In the genomic region with DNA sequence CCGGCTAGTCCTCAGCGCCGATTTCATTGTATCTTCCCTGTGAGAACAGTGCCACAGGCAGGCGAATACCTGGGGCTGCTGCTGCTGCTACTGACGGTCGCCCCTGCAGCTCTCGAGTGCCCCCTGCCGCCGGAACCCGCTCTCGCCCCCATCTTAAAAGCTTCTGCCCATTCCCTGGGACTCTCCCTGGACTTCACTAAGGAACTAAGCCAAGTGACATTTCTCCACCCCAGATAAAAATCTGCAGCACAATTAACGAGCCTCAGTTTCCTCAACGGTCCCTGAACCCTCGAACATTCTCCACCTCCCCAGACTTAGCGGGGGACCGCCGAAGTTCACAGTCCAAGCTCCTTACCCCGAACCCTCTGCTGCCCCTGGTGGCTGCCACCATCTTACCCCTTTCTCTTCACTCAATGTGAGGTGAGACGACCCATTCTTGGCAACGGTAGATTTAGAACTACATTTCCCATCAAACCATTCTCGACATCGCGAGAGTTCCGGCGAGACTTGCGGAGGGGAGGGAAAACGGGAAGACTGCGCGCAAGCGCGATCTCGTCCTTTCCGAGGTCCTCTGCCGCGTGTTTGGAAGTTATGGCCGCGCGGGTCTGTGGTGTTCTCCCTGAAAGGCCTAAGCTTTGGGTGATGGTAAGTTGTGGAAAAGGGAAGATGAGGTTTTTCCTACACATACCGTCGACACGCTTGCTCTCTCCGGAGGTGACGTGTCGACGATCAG, we compare ENCODE assay signal across 8 mouse cellular contexts. TPM values are rescaled to one million over a fixed set of nuclear protein-coding genes. Genes with fewer than 3 reads are reported as not detected.
DNase-seq lines count a peak whose midpoint lies in the region; ATAC-seq and TF ChIP-seq lines count a peak whose summit lies in the region.

No protein-coding gene starts in this region.

- peaks cover 28% of the 10 kb centered on the region for H3K36me3 ChIP-seq in hindbrain, postnatal 0 days (ENCODE audit: insufficient read depth, low read length)

- H3K4me2 ChIP-seq in hindbrain, postnatal 0 days (ENCODE audit: low read depth, low read length) = peak overlapping the region; percentile 97

- H3K4me1 ChIP-seq in hindbrain, postnatal 0 days (ENCODE audit: insufficient read depth, low read length) = peaks cover 10% of the 10 kb centered on the region

- peak; percentile 73 for TF ChIP-seq CTCF in hindbrain, postnatal 0 days (IDR thresholded peaks at IDR 0.05; ENCODE audit: low read depth)
- TF ChIP-seq CTCF in left cerebral cortex, adult 2 months (IDR thresholded peaks at IDR 0.05) = peak; percentile 86

- H3K27me3 ChIP-seq in hindbrain, postnatal 0 days (ENCODE audit: insufficient read depth, low read length) = no peaks in the 10 kb centered on the region

- peak overlapping the region; percentile 76 for H3K9ac ChIP-seq in hindbrain, postnatal 0 days (replicated peaks; ENCODE audit: low read length)

- H3K9me3 ChIP-seq in hindbrain, postnatal 0 days (ENCODE audit: low read length) = no peaks in the 10 kb centered on the region

- intact Hi-C loops in left cerebral cortex, adult 2 months (cut with DNase I) = loop anchor here (1.0 kb wide), 2 partner anchors 28 to 137 kb away; no protein-coding TSS in a partner anchor

- peak; percentile 93 for ATAC-seq in hindbrain, postnatal 0 days
- ATAC-seq in megakaryocyte, adult 5-6 weeks (ENCODE audit: poor library complexity, severe bottlenecking) = peak; percentile 93

- H3K4me3 ChIP-seq in hindbrain, postnatal 0 days (ENCODE audit: low read length) = peak overlapping the region; percentile 69
- peak overlapping the region; percentile 80 for H3K4me3 ChIP-seq in left cerebral cortex, adult 2 months

- under 1% methylated on average over 45 of the region's 45 CpGs for WGBS in hindbrain, postnatal 0 days

- H3K27ac ChIP-seq in hindbrain, postnatal 0 days = peak overlapping the region; percentile 74
- peak overlapping the region; percentile 68 for H3K27ac ChIP-seq in left cerebral cortex, adult 2 months

- DNase-seq in WW6 (ENCODE audit: low read depth, low spot score) = peak; percentile 99
- peak; percentile 96 to 97 for DNase-seq in cerebellum, postnatal 4 days (ENCODE audit: low spot score in 2 of 2)
- DNase-seq in gastrocnemius, adult 18-20 months (ENCODE audit: low spot score) = peak; percentile 99
- peak; percentile 98 for DNase-seq in hindbrain, postnatal 0 days (ENCODE audit: low spot score)
- peak; percentile 96 for DNase-seq in left cerebral cortex, adult 2 months (ENCODE audit: extremely low spot score in 1 of 2, low spot score in 2 of 2)
- peak; percentile 97 to 99 for DNase-seq in right cerebral cortex, adult 2 months (ENCODE audit: low spot score in 2 of 2)
- peak; percentile 98 for DNase-seq in urinary bladder, postnatal 14 days (ENCODE audit: low spot score)

RNA-seq across cellular contexts. Expression of a gene that starts 17.2 kb away (rescaled TPM):
- 10 to 100 TPM; 10.5 to 15.0 TPM for total RNA-seq in gastrocnemius, adult 18-20 months (2021)
- total RNA-seq in hindbrain, postnatal 0 days (2014; rRNA removed) = 48.4 and 54.7 TPM in 2 replicates
- polyA plus RNA-seq in hindbrain, postnatal 0 days (2015; fragmentation: Nextera tagmentation; extraction: Ambion mirVana) = 46.0 and 48.1 TPM in 2 replicates
- 10 to 100 TPM; 42.8 to 45.3 TPM for total RNA-seq in left cerebral cortex, adult 2 months (2021)
- total RNA-seq in megakaryocyte, adult 5-6 weeks (2015) = not detected in 2 replicates
- total RNA-seq in megakaryocyte, adult 5-6 weeks (2017) = not detected in 2 replicates

RNA-seq across cellular contexts. Expression of a gene that starts 17.9 kb away (rescaled TPM):
- total RNA-seq in gastrocnemius, adult 18-20 months (2021) = under 1 TPM; 0.34 to 0.50 TPM
- 1.2 and 1.3 TPM in 2 replicates for total RNA-seq in hindbrain, postnatal 0 days (2014; rRNA removed)
- polyA plus RNA-seq in hindbrain, postnatal 0 days (2015; fragmentation: Nextera tagmentation; extraction: Ambion mirVana) = 5.3 and 6.4 TPM in 2 replicates
- 1 to 10 TPM; 5.4 to 5.8 TPM for total RNA-seq in left cerebral cortex, adult 2 months (2021)
- total RNA-seq in megakaryocyte, adult 5-6 weeks (2015) = 0.80 TPM in 1 of 2 replicates, not detected in the other
- not detected in 2 replicates for total RNA-seq in megakaryocyte, adult 5-6 weeks (2017)

RNA-seq across cellular contexts. Expression of a gene that starts 44.5 kb away (rescaled TPM):
- 10 to 100 TPM; 11.2 to 11.9 TPM for total RNA-seq in gastrocnemius, adult 18-20 months (2021)
- total RNA-seq in hindbrain, postnatal 0 days (2014; rRNA removed) = 3.8 and 4.0 TPM in 2 replicates
- polyA plus RNA-seq in hindbrain, postnatal 0 days (2015; fragmentation: Nextera tagmentation; extraction: Ambion mirVana) = 1.1 and 1.6 TPM in 2 replicates
- 1 to 10 TPM; 1.9 to 2.0 TPM for total RNA-seq in left cerebral cortex, adult 2 months (2021)
- 20.9 and 21.8 TPM in 2 replicates for total RNA-seq in megakaryocyte, adult 5-6 weeks (2015)
- 16.2 TPM in 2 replicates for total RNA-seq in megakaryocyte, adult 5-6 weeks (2017)

Comparison
In these comparisons a context has a peak if more than half of its experiments do, and no peak if none do; other contexts are left out.
1. Peak in every context shown above with its lines: DNase-seq, ATAC-seq, H3K4me3 ChIP-seq and H3K27ac ChIP-seq.
2. RNA of a gene that starts 17.2 kb away (total RNA-seq): 48.4 to 54.7 TPM in hindbrain, postnatal 0 days, 42.8 to 45.3 TPM in left cerebral cortex, adult 2 months and 10.5 to 15.0 TPM in gastrocnemius, adult 18-20 months; not detected in megakaryocyte, adult 5-6 weeks; every median in the first group is over 10 times any median in the second.